Mouse (Mus musculus) heart, postnatal 14 days (tissue): ENCODE data around the gene Steap3. TPM values are rescaled to one million over a fixed set of nuclear protein-coding genes. Genes with fewer than 3 reads are reported as not detected.

Source experiments
- DNase-seq, 2 experiments: peaks; one replicate each; pipeline ENCODE4 v3.0.0; 2021 to 2022
- intact Hi-C: fragments of 180-260 bp; cut with DNase I; formaldehyde crosslinking; loops from one replicate; pipeline ENCODE4 v1.15.1; 2025
- total RNA-seq, 2 experiments: library from RNA; stranded (reverse); gene quantifications; 2 replicates each; pipeline ENCODE4 v1.2.3; 2021

Steap3 gene
- total RNA-seq, 2 experiments from 2014 or later, result 29.6 to 32.7 TPM

DNA sequence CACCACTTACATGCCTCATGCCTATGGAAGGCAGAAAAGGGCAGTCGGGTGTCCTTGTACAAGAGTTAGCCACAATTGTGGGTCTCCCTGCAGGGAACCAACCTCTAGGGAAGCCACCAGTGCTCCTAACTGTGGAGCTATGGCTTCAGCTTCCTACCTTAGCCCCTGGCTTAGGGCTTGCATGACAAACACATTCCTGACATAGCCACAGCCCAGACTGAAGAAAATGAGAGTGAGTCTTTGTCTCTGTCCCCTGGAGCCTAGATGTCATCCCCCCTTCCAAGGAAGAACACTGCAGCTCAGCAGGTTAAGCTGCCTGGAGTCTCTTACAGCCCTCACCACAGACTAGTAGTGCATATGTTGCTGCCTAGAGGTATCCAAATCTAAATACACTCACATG lies 67.7 kb downstream of the Steap3 start:
- intact Hi-C loops, result no loop called here
- no peak for DNase-seq

DNA sequence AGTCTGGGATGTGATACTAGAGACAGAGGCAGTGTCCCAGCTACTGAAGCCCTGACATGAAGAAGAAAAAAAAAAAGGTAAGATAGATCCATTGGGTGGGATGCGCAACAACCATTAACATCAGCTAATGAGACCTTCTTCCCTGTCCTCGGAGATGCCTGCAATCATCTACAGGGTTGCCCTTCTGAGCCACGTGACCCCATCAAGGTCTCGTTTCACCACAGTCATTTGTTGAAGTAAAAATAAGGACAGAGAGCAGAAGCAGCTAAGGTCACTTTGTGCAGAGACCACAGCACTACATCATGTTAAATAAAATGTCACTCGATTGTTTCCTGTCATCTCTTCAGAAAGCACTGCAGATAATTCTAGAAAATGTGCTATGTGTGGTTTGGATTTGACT lies 68.7 kb downstream of the Steap3 start:
- intact Hi-C loops, result no loop called here
- DNase-seq, result no peak

DNA sequence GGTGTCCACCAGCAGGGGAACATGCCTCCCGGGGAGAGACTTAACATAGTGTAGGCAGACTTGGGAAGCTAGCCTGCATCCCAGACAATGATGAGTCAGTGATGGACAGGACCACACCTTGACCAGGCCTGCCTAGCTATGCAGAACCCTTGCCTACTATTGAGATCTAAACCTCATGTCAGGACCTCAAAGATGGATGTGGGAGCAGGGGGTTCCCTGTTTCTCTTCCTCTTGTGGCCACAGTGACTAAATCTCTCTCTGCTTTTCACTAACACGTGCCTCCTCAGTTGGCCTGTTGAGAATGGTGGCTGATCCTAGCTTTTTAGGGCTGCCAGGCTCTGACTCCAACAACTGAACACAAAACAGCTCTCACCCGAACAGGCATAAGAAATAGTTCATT lies 70.0 kb downstream of the Steap3 start:
- intact Hi-C loops, result no loop called here

DNA sequence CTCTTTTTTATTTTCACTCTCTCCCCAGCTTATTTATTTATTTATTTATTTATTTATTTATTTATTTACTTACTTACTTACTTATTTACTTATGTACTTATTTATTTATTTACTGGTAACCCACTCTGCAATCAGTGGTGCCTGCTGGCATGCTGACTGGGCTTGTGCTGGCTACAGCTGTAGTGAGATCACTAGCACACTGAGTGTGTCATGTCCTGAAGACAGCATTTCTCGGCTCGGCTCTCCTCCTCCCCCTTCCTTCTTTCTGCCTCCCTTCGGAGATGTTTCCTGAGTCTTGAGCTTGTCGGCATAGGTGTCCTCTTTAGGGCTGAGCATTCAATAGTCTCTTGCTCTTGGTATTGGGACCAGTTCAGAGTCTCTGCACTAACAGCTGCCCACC lies 73.6 kb downstream of the Steap3 start:
- DNase-seq, result no peak
- intact Hi-C loops, result loop anchor here (5.0 to 10.0 kb wide), 3 partner anchors 88 to 266 kb away; no protein-coding TSS in a partner anchor

More for the DNA sequence above, 70.0 kb downstream of the Steap3 start:
- DNase-seq, result no peak

DNA sequence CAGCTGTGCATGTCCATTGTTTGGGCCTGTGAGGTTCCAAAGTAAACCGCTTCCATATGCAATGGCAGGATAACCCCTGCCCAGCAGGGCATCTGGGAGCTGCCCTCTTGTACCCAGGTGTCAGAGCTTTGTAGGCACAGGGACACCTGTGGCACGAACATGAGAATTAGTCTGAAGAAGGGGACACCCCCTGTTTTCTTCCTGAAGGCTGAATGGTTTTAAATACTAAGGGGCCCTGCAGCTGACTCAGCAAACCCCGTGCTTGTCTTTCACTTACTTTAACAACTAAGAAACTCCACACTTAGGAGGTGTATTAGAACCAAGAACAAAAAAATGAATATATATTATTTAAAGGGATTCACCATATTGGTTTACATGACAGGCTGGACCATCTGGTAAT lies 74.4 kb downstream of the Steap3 start:
- intact Hi-C loops, result loop anchor here (5.0 to 10.0 kb wide), 3 partner anchors 89 to 267 kb away; no protein-coding TSS in a partner anchor
- DNase-seq, result no peak

DNA sequence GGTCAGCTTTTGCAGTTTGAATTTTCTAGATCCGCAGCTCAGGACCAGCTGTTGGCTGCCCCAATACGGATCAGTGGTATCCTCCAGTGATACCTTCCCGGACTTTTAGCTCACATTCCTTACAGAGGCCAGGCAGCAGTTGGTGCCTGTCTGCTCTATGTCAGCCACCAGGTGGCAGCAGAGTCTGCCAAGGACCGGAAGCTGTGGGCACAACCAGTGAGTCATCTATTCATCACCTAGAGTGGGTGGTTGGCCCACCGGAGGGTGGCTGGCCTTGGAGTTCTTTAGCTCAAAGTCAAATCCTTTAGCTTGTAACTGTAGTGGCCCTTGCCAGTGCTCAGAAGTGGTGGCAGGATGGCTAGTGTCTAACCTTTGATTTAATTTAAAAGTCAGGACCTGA lies 75.3 kb downstream of the Steap3 start:
- peak; percentile 76 to 84 for DNase-seq
- intact Hi-C loops, result loop anchor here (1.0 to 10.0 kb wide), 4 partner anchors 90 to 353 kb away; no protein-coding TSS in a partner anchor

DNA sequence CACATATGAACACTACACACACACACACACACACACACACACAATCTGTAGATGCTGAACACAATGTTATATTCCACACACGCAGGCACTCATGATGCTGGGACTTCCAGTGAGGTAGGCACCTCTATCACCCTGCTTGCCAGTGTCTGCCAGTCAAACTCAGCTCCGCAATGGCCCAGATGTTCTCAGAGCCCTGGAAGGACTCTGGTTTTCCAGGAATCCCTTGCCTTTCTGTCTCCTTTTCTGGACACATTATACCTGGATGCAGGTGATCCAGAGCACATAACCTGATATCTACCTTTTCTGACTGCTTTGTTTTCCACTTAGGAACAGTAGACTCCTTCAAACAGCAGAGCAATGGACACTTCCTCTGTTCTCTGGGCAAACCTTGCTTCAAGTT lies 75.8 kb downstream of the Steap3 start:
- no peak for DNase-seq
- intact Hi-C loops, result loop anchor here (1.0 to 10.0 kb wide), 4 partner anchors 91 to 354 kb away; no protein-coding TSS in a partner anchor

DNA sequence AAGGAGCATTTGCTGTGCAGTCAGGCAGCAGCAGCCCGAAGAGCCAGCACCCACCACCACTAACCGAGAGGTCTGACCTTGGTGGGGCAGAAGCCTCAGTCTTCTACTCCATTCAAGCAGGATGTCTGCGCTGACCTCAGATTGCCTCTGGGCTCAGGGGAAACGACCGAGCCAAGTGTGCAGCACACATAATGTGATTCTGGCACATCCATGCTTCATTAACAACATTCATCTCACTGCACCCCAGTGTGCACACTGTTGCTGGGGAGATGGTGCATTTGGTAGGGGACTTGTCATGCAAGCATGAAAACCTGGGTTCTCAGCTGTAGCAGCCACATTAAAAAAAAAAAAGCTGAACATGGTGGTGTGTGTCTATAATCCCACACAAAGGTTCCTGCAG lies 76.6 kb downstream of the Steap3 start:
- intact Hi-C loops, result loop anchor here (5.0 to 10.0 kb wide), 3 partner anchors 91 to 269 kb away; no protein-coding TSS in a partner anchor
- no peak for DNase-seq

DNA sequence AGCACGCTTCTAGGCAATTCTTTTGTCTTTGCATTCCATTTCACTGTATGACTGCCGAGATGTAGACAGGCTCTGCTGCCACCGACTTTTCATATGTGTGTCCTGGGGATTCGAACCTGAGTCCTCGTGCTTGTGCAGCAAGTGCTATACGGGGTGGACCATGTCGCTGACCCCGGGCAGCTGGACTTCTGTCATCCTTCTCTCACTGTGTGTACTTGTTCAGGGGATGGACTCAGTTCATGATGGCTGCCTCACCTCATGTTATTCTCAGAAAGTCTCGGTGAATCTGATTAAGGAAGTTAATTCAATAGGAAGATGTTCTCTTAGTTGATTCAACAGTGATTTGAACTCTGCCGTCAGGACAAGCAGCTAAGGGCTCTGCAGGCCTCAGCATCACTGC lies 78.9 kb downstream of the Steap3 start:
- intact Hi-C loops, result loop anchor here (10.0 kb wide), 1 partner anchor 271 kb away; no protein-coding TSS in a partner anchor
- DNase-seq, result no peak

DNA sequence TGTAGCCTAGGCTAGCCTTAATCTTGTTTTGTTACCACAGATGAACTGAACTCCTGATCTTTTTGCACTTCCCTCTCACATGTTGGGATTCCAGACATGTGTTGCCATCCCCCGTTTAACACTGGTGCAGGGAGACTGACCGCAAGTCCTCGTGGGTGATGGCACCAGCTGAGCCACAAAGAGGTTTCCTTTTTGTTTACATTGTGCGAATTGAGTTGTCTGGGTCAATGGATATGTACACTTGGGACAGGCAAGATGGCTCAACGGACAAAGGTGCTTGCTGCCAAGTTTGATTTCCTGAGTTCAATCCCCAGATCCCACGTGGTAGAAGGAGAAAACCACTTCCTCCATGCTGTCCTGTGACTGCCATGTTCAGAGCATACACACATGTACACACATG lies 80.2 kb downstream of the Steap3 start:
- intact Hi-C loops, result loop anchor here (10.0 kb wide), 1 partner anchor 272 kb away; no protein-coding TSS in a partner anchor
- DNase-seq, result no peak

DNA sequence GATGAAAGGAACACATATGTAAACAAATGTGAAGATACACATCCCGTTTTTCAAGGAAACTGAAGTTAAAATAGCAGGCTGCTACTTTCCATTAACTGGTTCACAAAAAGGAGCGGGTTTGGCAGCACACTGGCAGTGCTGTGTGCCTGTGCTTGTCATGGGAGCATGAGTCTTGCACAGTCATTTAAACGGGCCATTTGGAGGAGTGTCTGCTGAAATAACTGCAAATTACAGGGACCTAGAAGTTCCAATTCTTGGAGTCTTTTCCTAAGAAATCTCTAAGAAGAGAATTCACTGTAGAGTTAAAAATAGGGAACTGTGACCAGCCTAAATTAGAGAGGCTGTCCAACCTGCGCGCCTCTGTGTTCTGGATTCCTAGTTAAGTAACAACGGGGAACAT lies 81.6 kb downstream of the Steap3 start:
- no peak for DNase-seq
- intact Hi-C loops, result loop anchor here (10.0 kb wide), 1 partner anchor 274 kb away; no protein-coding TSS in a partner anchor

DNA sequence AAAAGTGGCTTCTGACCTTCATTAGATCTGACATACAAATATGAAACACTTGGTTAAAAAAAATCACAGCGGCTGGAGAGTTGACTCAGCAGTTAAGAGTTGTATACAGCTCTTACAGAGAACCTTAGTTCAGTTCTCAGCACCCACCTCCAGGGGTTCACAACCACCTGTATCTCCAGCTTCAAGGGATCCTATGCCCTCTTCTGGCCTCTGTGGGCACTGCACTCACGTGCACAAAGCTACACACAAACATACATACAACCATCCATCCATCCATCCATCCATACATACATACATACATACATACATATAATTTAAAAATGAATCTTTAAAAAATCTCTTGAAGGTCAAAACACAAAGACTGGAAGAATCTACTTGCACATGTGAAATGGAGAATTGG lies 82.2 kb downstream of the Steap3 start:
- DNase-seq, result no peak
- intact Hi-C loops, result loop anchor here (10.0 kb wide), 1 partner anchor 275 kb away; no protein-coding TSS in a partner anchor

DNA sequence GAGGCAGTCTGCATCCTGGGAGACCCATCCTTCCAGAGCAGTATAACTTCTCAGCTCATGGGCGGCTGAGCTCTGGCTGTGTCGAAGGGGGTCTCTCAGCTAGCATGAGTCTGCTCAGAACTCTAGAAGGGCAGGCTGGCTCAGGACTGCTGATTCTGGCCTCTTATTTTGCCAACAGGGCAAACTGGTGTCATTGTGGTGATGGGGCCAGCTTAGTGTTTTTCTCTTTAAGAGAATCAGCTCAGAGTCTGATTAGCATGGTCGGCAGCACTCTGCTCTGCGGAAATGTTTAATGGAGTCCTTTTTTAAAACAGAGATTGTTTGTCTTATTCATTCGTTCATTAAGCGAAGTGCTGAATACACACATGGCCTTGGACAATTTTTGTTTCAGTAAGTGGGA lies 83.3 kb downstream of the Steap3 start:
- no peak for DNase-seq
- intact Hi-C loops, result no loop called here

DNA sequence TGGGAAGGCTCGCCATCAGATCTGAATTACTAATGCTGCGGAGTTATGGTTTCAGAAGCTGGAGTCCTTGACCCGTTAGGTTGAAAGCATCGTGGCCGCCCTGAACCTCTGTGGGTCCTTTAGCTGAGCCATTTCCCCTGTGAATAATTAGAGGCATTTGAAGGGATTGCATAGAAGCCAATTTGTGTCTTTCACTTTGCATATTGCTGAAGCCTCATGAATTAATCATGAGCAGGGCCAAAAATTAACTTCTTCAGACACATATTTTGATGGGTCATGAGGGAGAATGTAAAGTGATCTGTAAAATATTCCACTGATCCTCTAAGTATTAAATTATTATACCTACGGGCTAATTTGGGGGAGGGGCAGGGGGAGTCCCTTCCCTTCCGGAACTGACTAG lies 85.4 kb downstream of the Steap3 start:
- intact Hi-C loops, result no loop called here

DNA sequence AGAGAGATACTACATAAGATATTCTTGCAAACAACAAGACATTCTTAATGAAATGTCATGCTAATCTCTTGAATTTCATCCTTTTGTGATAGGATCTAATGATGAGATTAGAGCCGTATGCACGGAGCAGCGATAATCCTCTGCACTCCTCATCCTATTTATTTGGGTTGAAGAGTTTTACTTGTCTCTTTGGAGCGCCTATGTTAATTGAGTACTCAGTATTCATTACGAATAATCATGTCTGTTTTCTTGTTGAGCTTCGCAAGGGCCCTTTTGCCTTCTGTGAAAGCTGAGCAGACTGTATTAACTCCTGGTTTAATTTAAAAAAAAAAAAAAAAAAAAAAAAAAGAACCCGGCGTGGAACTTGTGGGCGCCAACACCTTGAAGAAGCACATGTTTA lies 85.8 kb downstream of the Steap3 start:
- intact Hi-C loops, result no loop called here
- DNase-seq, result no peak

More for the DNA sequence above, 85.4 kb downstream of the Steap3 start:
- DNase-seq, result no peak

DNA sequence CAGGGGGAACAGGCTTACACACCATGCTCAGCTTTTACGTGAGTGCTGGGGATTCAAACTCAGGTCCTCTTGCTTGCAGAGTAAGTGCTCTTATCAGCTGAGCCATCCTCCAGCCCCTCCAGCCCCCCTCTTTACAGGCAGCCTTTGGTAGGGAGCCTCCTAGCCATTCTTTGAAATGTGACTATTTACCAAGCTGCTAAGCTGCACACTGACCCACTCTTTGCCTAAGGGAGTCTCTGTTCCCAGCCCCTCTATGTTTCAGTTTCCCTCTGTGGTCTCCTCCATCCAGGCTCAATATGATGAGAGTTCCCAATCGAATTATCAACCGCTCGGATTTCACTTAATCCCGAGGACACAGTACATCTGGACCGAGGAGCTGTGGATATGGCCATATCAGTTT lies 86.3 kb downstream of the Steap3 start:
- intact Hi-C loops, result no loop called here
- no peak for DNase-seq

DNA sequence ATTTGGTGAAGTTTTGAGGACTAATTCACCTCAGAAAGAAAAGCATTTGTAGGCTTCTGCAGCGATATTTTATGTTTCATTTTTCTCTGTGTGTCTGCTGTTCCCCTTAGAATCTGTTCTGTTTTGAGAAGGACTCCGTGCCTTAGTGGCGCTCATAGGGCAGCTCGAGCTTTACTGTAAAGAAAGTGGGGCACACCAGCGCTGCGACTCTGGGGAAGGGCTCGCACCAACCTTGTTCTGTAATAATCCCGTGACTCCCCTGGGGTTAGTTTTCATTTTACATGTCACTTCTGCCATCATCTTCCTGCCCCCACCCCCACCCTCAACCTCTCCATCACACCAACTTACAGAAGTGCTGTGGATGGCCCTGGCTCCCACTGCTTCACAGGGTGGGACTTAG lies 95.4 kb downstream of the Steap3 start:
- intact Hi-C loops, result no loop called here
- DNase-seq, result no peak

DNA sequence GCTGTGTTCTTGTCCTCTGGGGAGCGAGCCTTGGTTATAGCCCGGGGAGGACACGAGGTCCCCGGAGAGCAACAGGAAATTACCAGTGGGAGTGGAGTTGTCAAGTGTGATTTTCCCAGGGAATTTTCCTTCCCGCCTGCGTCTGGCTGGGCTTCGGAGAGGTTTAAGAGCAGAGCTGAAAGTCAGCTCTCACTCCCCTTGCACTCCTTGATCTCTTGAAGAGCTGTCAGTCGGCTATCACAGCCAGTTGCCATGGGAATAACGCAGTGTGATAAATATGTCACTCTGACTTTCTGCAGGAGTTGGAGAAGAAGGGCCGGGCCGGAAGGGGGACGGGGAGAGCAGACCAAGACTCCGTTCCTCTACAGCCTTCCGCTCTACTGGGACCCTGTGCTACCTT lies 96.2 kb downstream of the Steap3 start:
- peak; percentile 13 to 19 for DNase-seq
- intact Hi-C loops, result no loop called here

DNA sequence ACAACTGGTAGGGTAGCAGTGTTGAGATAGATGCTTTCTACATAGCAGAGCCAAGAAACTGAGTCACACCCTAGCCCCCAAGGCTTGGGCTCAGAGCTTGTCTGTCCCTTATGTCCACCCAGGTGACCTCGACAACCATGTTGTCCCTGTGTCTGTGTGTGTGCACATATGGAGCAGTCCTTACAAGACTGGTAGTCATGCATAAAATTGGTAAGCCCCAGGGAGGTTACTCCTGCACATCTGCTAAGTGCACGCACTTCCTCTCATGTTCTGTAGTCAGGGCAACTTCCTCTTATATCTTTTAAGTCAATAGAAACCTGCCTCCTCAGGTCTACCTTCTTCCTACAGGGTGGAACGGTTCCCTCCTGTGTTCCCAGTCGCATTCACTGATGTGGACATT lies 97.5 kb downstream of the Steap3 start:
- intact Hi-C loops, result no loop called here
- DNase-seq, result no peak

DNA sequence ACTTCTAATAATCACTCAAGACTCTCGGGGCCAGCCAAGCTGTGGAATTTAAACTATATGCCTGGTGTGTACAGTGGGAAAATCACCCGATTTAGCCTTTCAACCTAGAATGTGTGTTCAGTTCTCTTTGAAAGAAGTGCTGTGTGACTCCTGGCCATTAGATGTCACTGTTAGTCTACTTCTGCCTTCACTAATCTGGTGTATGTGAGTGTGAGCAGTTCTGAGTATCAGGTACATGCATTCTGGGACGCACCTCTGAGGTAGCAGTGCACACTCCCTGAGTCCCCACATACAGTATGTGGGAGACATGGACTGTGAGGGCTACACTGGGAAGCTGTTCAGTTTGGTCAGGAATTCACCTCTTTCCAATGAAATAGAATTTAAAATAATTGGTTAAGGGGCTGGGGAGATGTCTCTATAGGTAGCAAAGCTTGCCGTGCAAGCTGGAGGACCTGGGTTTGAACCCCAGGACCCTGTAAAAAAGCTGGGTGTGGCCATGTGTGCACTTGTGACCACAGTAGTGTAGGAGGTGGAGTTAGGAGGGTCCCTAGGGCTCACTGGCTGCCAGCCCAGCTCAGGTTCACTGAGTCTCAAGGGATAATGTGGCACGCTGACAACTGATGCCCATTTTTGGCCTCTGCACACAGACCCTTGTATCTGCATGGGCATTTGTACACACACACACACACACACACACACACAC lies 100.5 kb downstream of the Steap3 start:
- intact Hi-C loops, result loop anchor here (2.0 kb wide), 1 partner anchor 379 kb away; no protein-coding TSS in a partner anchor
- DNase-seq, result peak in 1 of 2 experiments; percentile 19

DNA sequence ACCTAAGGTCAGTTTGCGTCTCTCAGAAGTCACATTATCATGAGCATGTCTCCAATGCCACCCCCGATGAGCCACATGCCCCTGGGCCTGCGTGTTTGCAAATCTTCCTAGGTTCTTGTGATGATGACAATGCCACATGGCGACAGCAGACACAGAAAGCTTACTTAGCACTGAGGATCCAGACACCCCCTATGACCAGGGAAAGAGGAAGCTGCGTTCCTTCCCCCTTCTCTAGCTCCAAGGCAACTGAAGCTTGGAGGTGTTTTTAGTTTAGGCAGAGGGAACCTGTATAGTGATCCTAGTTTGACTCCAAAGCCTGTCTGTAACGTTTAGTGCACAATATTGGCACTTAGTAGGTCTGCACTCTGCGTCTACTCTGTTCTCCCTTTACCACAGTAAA lies 102.2 kb downstream of the Steap3 start:
- no peak for DNase-seq
- intact Hi-C loops, result loop anchor here (2.0 kb wide), 1 partner anchor 380 kb away; no protein-coding TSS in a partner anchor

DNA sequence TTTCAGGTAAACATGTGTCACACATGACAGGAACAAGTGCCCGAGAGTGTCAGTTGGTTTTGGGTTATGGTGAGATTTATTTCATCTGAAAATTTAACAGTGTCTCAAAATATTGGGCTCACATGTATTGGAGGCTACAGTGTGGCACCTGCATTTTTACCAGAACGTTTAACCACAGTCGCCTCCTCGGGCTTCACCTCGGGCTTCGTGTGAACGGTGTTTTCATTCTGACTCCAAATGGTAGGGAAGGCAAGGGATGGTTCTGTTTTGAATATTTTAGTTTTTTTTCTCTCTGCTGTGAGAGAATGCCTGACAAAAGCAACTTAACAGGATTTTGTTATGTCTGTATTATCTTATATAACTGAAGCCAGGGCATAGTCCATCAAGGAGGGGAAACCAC lies 103.8 kb downstream of the Steap3 start:
- intact Hi-C loops, result no loop called here
- no peak for DNase-seq
